Mouse (Mus musculus) kidney, postnatal 4 days (tissue): ENCODE measurements around the gene Hprt.
A peak's percentile ranks its signal among the peaks of the same experiment; 100 is the strongest.

Experiments used
- DNase-seq, 2 experiments: peaks; one replicate each; pipeline ENCODE4 v3.0.0; 2021; ENCODE audit warnings: mixed read lengths in 2 of 2

Hprt gene

DNA sequence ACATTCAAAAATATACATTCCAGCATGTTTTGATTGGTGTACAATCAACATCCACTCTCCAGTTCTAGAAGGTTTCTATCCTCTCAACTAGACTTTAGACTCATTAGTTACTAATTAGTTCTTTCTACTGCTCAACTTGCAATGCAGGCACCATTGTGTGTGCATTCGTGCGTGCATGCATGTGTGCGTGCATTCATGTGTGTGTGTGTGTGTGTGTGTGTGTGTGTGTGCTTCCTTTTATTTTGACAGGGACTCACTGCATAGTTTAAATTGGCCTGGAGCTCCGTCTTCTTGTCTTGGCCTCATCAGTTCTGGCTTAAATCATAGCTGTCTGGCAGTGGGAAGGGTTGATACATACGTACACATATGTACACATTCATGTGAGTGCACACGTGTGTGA is 53.1 kb downstream of the Hprt start:
- DNase-seq = peak in 1 of 2 experiments; percentile 54

GRCm38 (mm10) chrX:53045187-53045903 is 57.4 kb downstream of the Hprt start:
- peak; percentile 75 to 76 for DNase-seq

DNA sequence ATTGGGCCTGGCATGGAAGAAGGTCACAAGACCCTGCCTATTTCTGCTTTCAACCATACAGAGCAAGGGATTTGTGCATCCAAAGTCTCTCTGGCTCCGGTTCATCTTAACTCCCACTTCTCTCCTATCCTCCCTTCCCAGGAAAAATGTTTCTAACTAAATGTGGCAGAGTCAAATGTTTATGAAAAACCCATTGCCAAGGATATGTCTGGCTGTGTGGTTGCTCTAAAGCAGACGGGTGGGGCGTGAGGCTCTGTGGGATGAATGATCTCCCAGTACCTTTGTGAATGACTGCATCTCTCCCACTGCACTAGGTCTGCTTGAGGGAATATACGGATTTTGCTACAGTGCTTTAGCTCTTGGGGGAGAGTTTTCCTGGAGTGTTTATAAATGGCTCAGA is 58.1 kb downstream of the Hprt start:
- DNase-seq = no peak

DNA sequence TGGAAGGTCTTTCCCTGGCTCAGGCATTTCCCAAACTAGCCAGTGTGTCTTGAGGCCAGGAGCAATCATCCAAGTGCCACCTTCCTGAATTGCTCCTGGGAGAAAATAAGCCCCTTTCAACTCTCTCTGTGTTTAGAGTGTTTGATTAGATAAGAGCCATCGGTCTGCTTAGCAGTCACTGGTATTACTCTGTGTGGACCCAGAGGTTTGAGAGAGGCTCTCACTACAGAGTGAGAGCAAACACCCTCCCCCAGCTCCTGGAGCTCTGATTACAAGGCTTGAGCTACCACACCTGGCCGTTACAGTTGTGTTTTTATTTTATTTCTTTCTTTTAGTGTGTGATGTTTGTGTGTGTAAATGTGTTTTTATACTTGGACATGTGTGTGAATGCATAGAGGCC is 59.0 kb downstream of the Hprt start:
- no peak for DNase-seq

DNA sequence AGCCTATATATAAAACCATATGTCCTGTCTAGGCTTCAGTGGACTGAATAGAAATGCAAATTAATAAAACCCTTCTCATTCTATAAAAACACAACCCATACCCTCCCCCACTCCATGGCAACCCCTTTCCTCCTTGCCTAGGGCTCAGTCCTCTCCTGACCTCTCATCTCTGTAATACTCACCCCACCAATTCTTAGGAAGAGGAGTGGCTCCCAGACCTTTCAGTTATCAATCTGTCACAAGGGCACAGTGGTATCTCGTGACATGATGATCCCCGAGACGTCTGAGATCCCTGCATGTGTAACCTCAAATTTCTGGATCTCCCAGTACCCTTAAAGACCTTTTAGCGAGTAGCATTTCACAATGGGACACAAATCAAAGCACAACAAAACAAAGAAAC is 61.3 kb downstream of the Hprt start:
- DNase-seq = no peak

- DNase-seq = peak in 1 of 2 experiments; percentile 41
These were observed 62.4 kb downstream of the Hprt start for GRCm38 (mm10) chrX:53050353-53050752.

DNA sequence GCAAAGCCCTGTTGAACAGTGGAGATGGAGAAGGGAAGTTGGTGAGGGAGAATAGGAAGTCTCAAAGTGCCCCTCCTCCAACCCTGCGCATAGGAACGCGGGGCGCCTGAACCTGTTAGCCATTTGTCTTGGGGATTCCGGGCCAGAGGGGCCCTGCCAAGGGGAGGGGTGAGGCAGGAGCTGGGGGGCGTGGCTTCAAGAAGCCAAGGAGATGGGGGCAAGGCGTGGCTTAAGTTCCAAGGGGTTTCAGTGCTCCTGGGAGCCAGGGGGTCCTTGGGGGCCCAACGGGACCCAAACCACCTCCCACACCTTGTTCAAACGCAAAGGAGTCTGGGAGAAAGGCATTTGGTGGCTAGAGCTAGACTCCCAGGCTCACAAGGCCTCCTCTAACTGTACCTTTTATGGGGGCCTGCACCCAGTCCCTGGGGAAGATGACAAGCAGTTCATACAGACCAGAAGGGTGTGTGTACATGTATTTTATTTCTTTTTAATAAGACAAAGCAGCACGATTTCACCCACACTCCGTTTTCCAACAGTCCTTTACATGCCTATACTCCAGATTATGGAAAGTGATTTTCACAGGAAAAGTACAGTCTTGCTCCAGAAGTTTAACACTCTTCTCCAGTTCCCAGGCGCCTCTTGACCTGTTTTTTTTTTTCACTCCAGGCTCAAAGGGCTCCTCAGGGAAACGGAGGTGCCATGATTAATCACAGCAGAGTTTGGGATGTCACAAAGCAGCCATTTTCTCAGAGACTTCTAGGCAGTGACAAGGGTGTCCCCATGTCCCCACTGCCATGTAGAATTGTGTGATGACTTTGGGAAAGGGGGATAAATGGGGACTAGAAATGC is 64.9 kb downstream of the Hprt start:
- DNase-seq = peak; percentile 74 to 79

GRCm38 (mm10) chrX:53053885-53054284 is 65.9 kb downstream of the Hprt start:
- peak in 1 of 2 experiments; percentile 11 for DNase-seq

DNA sequence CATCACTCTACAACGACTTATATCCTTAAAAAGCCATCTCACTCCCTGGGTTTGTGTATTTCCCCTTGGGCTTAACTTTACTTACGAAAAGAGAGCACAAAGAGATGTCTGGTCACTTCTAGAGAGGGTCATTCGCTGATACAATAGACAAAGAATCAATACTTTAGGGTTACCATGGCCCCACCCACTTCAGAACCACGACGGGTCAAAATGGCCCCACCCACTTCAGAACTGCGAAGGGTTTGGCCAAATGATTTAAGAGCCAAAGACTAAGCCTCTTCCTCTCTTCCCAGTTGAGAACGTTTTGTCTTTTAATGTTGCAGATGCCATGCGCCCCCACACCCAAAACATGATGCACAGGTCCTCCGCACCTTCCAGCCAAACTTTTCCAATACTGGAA is 67.8 kb downstream of the Hprt start:
- DNase-seq = peak in 1 of 2 experiments; percentile 47

DNA sequence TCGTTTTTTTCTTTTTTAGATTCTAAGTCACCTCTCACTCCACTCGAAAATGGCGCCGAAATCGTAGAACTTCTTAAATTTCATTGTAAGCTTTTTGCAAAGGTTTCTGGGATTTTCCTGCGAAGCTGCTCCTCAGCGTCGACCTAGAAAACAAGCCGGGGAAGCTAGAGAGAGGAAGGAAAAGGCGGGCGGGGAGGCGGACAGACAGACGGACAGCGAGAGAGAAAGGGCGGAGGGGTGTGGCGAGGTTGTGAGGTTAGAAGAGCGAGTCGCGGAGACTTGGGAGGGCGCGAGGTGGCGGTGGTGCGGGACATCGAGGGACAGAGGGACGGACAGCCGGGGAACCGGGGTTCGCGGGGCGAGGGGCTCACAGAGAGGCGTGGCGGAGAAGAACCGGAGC is 68.7 kb downstream of the Hprt start:
- peak; percentile 64 to 74 for DNase-seq

- DNase-seq = peak; percentile 96 to 98
These were observed 69.3 kb downstream of the Hprt start for GRCm38 (mm10) chrX:53057054-53057759.

- peak in 1 of 2 experiments; percentile 6 for DNase-seq
These were observed 69.8 kb downstream of the Hprt start for GRCm38 (mm10) chrX:53057760-53058090.

GRCm38 (mm10) chrX:53058459-53059280 is 70.7 kb downstream of the Hprt start:
- peak; percentile 42 to 49 for DNase-seq

DNA sequence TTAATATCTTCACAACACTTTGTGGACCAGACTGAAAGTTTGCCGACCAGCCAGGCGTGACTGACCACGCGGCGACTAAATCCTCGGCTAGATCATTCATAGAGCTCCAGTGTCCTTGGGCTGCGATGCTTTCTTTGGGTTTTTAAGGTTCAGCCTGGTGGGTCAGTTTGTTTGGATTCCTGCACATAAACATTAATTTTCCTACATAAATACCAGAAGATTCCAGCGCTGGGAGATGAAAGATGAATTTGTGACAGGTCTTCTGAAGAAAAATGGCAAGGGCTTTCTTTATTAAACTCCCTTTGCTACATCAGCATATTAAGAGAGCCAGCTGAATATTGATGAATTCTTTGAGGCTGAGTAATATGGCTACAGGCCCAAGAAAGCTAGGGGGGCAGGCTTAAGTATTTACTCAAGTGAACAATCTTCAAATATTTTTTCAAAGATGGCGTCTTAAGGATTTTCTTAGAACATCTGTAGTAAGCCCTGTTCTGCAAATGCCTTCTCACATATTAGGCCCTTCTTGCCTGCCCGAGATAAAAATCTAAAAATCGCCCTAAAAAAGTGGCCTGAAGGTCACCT is 71.6 kb downstream of the Hprt start:
- DNase-seq = peak in 1 of 2 experiments; percentile 40

DNA sequence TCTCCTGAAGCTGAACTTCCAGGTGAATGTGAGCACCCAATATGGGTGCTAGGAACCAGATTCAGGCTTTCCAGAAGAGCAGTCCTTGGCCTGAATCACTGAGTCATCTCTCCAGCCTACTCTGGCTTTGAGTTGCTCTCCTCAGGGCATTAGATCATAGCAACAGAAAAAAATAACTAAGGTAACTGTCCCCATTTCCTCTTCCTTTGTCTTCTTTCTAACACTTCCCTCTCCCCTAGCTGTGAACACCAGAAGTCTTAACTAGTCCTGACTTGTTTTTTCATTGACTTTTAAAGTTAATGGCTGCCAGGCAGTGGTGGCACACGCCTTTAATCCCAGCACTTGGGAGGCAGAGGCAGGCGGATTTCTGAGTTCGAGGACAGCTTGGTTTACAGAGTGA is 76.5 kb downstream of the Hprt start:
- DNase-seq = no peak
